Mouse (Mus musculus) intestine, postnatal 0 days (tissue): ENCODE measurements around the gene Prcc. TPM values are rescaled to one million over a fixed set of nuclear protein-coding genes. Genes with fewer than 3 reads are reported as not detected.

Experiments
- ATAC-seq: fragments of 200-750 bp; cut with Nextera tagmentation; 2 replicates; pipeline ENCODE4 v1.8.0; 2017; ENCODE audit warnings: mild to moderate bottlenecking, moderate TSS enrichment, moderate library complexity
- H3K27ac ChIP-seq: fragments of 300-500 bp; sonication (generic); 2 replicates; pipeline ENCODE4 v1.5.1; 2014; ENCODE audit warnings: mild to moderate bottlenecking, low read depth, low read length, moderate library complexity
- H3K27me3 ChIP-seq: fragments of 300-500 bp; sonication (generic); replicated peaks from 2 replicates; pipeline ENCODE4 v1.6.1; 2014; ENCODE audit warnings: low read length, mixed read lengths; ENCODE audit not compliant: control insufficient read depth, insufficient read depth
- H3K36me3 ChIP-seq: fragments of 300-500 bp; sonication (generic); 2 replicates; pipeline ENCODE4 v1.6.1; 2014; ENCODE audit warnings: mild to moderate bottlenecking, moderate library complexity; ENCODE audit not compliant: control insufficient read depth, insufficient read depth
- H3K4me1 ChIP-seq: fragments of 300-500 bp; sonication (generic); replicated peaks from 2 replicates; pipeline ENCODE4 v1.6.1; 2014; ENCODE audit warnings: antibody characterized with exemption, low read length, mixed read lengths; ENCODE audit not compliant: control insufficient read depth, insufficient read depth
- H3K4me2 ChIP-seq: fragments of 300-500 bp; sonication (generic); replicated peaks from 2 replicates; pipeline ENCODE4 v1.6.1; 2014; ENCODE audit warnings: low read depth, mild to moderate bottlenecking, moderate library complexity
- H3K4me3 ChIP-seq: fragments of 300-500 bp; sonication (generic); 2 replicates; pipeline ENCODE4 v1.5.1; 2014; ENCODE audit warnings: low read depth, low read length
- H3K9ac ChIP-seq: fragments of 300-500 bp; sonication (generic); 2 replicates; pipeline ENCODE4 v1.6.1; 2014; ENCODE audit warnings: mild to moderate bottlenecking, low read depth, low read length
- H3K9me3 ChIP-seq: fragments of 300-500 bp; sonication (generic); 2 replicates; pipeline ENCODE4 v1.6.1; 2016; ENCODE audit warnings: mixed run types; ENCODE audit not compliant: control insufficient read depth
- CTCF ChIP-seq: sonication (generic); IDR thresholded peaks from 2 replicates; pipeline ENCODE4 v1.5.1; 2016; ENCODE audit warnings: low read depth, mild to moderate bottlenecking, control low read depth, antibody characterized with exemption, moderate library complexity
- WGBS: fragments of 180-500 bp; shearing (Covaris S2); extraction: QIAGEN DNeasy Blood & Tissue Kit; methylation state at CpG from one replicate; pipeline ENCODE4 v1.1.7; 2014; 5-methylcytosine and 5-hydroxymethylcytosine counted together
- polyA plus RNA-seq: library from polyadenylated mRNA; unstranded; fragments of >200 nt; fragmentation: Nextera tagmentation; extraction: Ambion mirVana; gene quantifications from 2 replicates; pipeline ENCODE4 v1.2.1, GENCODE M21; 2015

The Prcc gene
- polyA plus RNA-seq, 1 experiment from 2014 or later: 7.9 TPM

- Histone ChIP-seq H3K36me3 (no peaks in the 10 kb centered on the region), H3K4me3 (no peak overlapping the region), H3K27ac (no peak overlapping the region), H3K27me3 (peaks cover 3% of the 10 kb centered on the region; the same call in 1 of the 2 replicates), H3K9ac (no peak overlapping the region), H3K4me2 (no peak overlapping the region), H3K9me3 (no peaks in the 10 kb centered on the region), H3K4me1 (no peaks in the 10 kb centered on the region)
- 70% methylated on average over 12 of the region's 12 CpGs for WGBS
- no peak for ATAC-seq
- TF ChIP-seq CTCF: no peak
These were observed 67.2 kb downstream of the Prcc start for GRCm38 (mm10) chr3:87818226-87818625.

GRCm38 (mm10) chr3:87816646-87817093 is 68.7 kb downstream of the Prcc start:
- H3K9ac ChIP-seq: no peak overlapping the region
- H3K4me1 ChIP-seq: no peaks in the 10 kb centered on the region
- 5% methylated on average over 12 of the region's 12 CpGs for WGBS
- H3K36me3 ChIP-seq: no peaks in the 10 kb centered on the region
- no peak overlapping the region for H3K27ac ChIP-seq
- H3K9me3 ChIP-seq: no peaks in the 10 kb centered on the region
- peak; percentile 96 for TF ChIP-seq CTCF
- no peak overlapping the region for H3K4me3 ChIP-seq
- ATAC-seq: peak; percentile 38; the same call in 1 of the 2 replicates
- peaks cover 3% of the 10 kb centered on the region; the same call in 1 of the 2 replicates for H3K27me3 ChIP-seq
- 0 out of 2 replicates have a peak overlapping the region, but pooled peaks have one; percentile 4 for H3K4me2 ChIP-seq

GRCm38 (mm10) chr3:87816166-87816565 is 69.2 kb downstream of the Prcc start:
- no peak for TF ChIP-seq CTCF

GRCm38 (mm10) chr3:87812873-87813272 is 72.5 kb downstream of the Prcc start:
- no peak overlapping the region for H3K4me3 ChIP-seq
- no peaks in the 10 kb centered on the region for H3K36me3 ChIP-seq
- H3K9me3 ChIP-seq: no peaks in the 10 kb centered on the region
- H3K4me2 ChIP-seq: no peak overlapping the region
- H3K27ac ChIP-seq: no peak overlapping the region
- no peak overlapping the region for H3K9ac ChIP-seq
- no peak for ATAC-seq
- peaks cover 38% of the 10 kb centered on the region for H3K27me3 ChIP-seq
- TF ChIP-seq CTCF: no peak
- no peaks in the 10 kb centered on the region for H3K4me1 ChIP-seq
- WGBS: 45% methylated on average over 10 of the region's 10 CpGs

More at GRCm38 (mm10) chr3:87816166-87816565, 69.2 kb downstream of the Prcc start:
- no peaks in the 10 kb centered on the region for H3K36me3 ChIP-seq
- no peak overlapping the region for H3K9ac ChIP-seq
- WGBS: 60% methylated on average over 6 of the region's 6 CpGs
- ATAC-seq: no peak
- no peaks in the 10 kb centered on the region for H3K9me3 ChIP-seq
- H3K27ac ChIP-seq: no peak overlapping the region
- peaks cover 7% of the 10 kb centered on the region; the same call in 1 of the 2 replicates for H3K27me3 ChIP-seq
- H3K4me1 ChIP-seq: no peaks in the 10 kb centered on the region
- 0 out of 2 replicates have a peak overlapping the region, but pooled peaks have one; percentile 4 for H3K4me2 ChIP-seq
- no peak overlapping the region for H3K4me3 ChIP-seq

GRCm38 (mm10) chr3:87812413-87812812 is 73.0 kb downstream of the Prcc start:
- Histone ChIP-seq H3K4me3 (no peak overlapping the region), H3K36me3 (no peaks in the 10 kb centered on the region), H3K27ac (no peak overlapping the region), H3K4me1 (no peaks in the 10 kb centered on the region), H3K9me3 (no peaks in the 10 kb centered on the region), H3K27me3 (peaks cover 37% of the 10 kb centered on the region), H3K9ac (no peak overlapping the region), H3K4me2 (no peak overlapping the region)
- no peak for TF ChIP-seq CTCF
- WGBS: 80% methylated on average over 4 of the region's 4 CpGs
- ATAC-seq: no peak

GRCm38 (mm10) chr3:87811297-87811696 is 74.1 kb downstream of the Prcc start:
- WGBS: 81% methylated on average over 8 of the region's 8 CpGs
- TF ChIP-seq CTCF: no peak
- ATAC-seq: no peak

More at GRCm38 (mm10) chr3:87811297-87811696, 74.1 kb downstream of the Prcc start:
- no peaks in the 10 kb centered on the region for H3K36me3 ChIP-seq
- no peak overlapping the region for H3K4me3 ChIP-seq
- H3K4me1 ChIP-seq: no peaks in the 10 kb centered on the region
- H3K27me3 ChIP-seq: peaks cover 35% of the 10 kb centered on the region
- H3K9me3 ChIP-seq: no peaks in the 10 kb centered on the region
- H3K4me2 ChIP-seq: no peak overlapping the region
- H3K9ac ChIP-seq: no peak overlapping the region
- no peak overlapping the region for H3K27ac ChIP-seq
